Mouse (Mus musculus) neural tube, embryonic 10.5 days (tissue): ENCODE data around the gene Zdhhc21.

Source experiments
- DNase-seq: peaks from one replicate; pipeline ENCODE4 v3.0.0-alpha.2; 2017; ENCODE audit warnings: low spot score; ENCODE audit errors: extremely low spot score

Gene Zdhhc21

GRCm38 (mm10) chr4:82864974-82865699, 5.4 kb upstream of the Zdhhc21 start:
- DNase-seq, result no peak

GRCm38 (mm10) chr4:82863316-82863715, 3.6 kb upstream of the Zdhhc21 start:
- DNase-seq, result no peak

- no peak for DNase-seq
Observed at GRCm38 (mm10) chr4:82861451-82861850, 1.7 kb upstream of the Zdhhc21 start.

- DNase-seq, result no peak
Observed at GRCm38 (mm10) chr4:82860566-82860965, 808 bp upstream of the Zdhhc21 start.

GRCm38 (mm10) chr4:82858431-82859010, 1.2 kb downstream of the Zdhhc21 start:
- no peak for DNase-seq

- DNase-seq, result no peak
Observed at GRCm38 (mm10) chr4:82856986-82857385, 2.8 kb downstream of the Zdhhc21 start.

GRCm38 (mm10) chr4:82853809-82854208, 5.9 kb downstream of the Zdhhc21 start:
- no peak for DNase-seq

GRCm38 (mm10) chr4:82848552-82849234, 11.1 kb downstream of the Zdhhc21 start:
- DNase-seq, result no peak

GRCm38 (mm10) chr4:82837526-82838240, 22.1 kb downstream of the Zdhhc21 start:
- no peak for DNase-seq

- no peak for DNase-seq
Observed at GRCm38 (mm10) chr4:82831155-82831554, 28.6 kb downstream of the Zdhhc21 start.

GRCm38 (mm10) chr4:82829429-82829828, 30.3 kb downstream of the Zdhhc21 start:
- no peak for DNase-seq

- DNase-seq, result no peak
Observed at GRCm38 (mm10) chr4:82827001-82827400, 32.8 kb downstream of the Zdhhc21 start.

GRCm38 (mm10) chr4:82817833-82818232, 41.9 kb downstream of the Zdhhc21 start:
- DNase-seq, result no peak

- no peak for DNase-seq
Observed at GRCm38 (mm10) chr4:82816351-82816750, 43.4 kb downstream of the Zdhhc21 start.

- no peak for DNase-seq
Observed at GRCm38 (mm10) chr4:82815296-82815695, 44.5 kb downstream of the Zdhhc21 start.

- DNase-seq, result no peak
Observed at GRCm38 (mm10) chr4:82813356-82813755, 46.4 kb downstream of the Zdhhc21 start.

GRCm38 (mm10) chr4:82807811-82808210, 51.9 kb downstream of the Zdhhc21 start:
- DNase-seq, result no peak

- DNase-seq, result no peak
Observed at GRCm38 (mm10) chr4:82806176-82806757, 53.5 kb downstream of the Zdhhc21 start.

GRCm38 (mm10) chr4:82804019-82804418, 55.7 kb downstream of the Zdhhc21 start:
- DNase-seq, result no peak

GRCm38 (mm10) chr4:82793608-82794007, 66.2 kb downstream of the Zdhhc21 start:
- no peak for DNase-seq

- DNase-seq, result no peak
Observed at GRCm38 (mm10) chr4:82792906-82793580, 66.7 kb downstream of the Zdhhc21 start.
